In the genomic region with DNA sequence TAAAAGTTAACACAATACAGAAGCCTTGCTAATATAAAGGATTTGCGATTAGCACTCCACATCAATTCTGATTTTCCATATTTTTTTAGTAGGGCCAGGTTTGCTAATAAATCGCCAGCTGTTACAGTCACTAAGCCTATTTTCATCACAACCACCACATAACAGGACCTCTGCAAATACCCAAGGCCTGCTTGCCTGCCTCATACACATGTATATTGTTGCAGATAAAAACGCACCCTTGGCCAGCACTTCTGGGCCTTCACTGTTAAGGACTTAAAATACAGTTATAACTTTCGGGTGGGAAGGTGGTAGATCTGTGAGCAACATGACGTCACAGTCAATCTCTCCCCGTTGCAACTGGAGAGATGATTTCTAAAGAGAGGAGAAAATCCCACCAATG, we compare ENCODE assay signal across 14 mouse cellular contexts.
"Had no signal": no experiment of that assay in that cellular context is flagged by ENCODE, and none has a peak within 500 bp of the region (broad histone marks: within the 10 kb centered on the region; RNA-seq: fewer than 3 reads in every experiment).

No protein-coding gene starts in this region.

- H3K9me3 ChIP-seq: liver, embryonic 15.5 days; midbrain, embryonic 10.5 days; neural tube, embryonic 15.5 days had no signal

- H3K27me3 ChIP-seq: liver, embryonic 15.5 days; neural tube, embryonic 15.5 days had no signal

- H3K4me1 ChIP-seq: liver, embryonic 15.5 days had no signal

- H3K4me2 ChIP-seq: liver, embryonic 11.5 days; liver, embryonic 15.5 days; lung, embryonic 14.5 days; neural tube, embryonic 15.5 days had no signal

- H3K9ac ChIP-seq: liver, embryonic 15.5 days; lung, embryonic 14.5 days; neural tube, embryonic 15.5 days had no signal

- H3K4me3 ChIP-seq: liver, embryonic 15.5 days; midbrain, embryonic 10.5 days; myocyte; neural tube, embryonic 15.5 days had no signal

- DNase-seq: kidney, adult 18-20 months; kidney, postnatal 14 days; layer of hippocampus, postnatal 36 days; lung, embryonic 14.5 days; lung, postnatal 10 days; lung, postnatal 4 days; right cerebral cortex, adult 18-20 months; right cerebral cortex, postnatal 25 days; thymus, postnatal 36 days had no signal

- H3K27ac ChIP-seq: liver, embryonic 15.5 days; neural tube, embryonic 15.5 days had no signal

- H3K36me3 ChIP-seq: liver, embryonic 15.5 days; midbrain, embryonic 10.5 days; neural tube, embryonic 15.5 days had no signal
